Mouse (Mus musculus): ENCODE measurements at regions not wholly inside any gene's neighbourhood (a gene's known extent, or its start where the extent isn't known, plus 50 kb on each side); places are given as distances from the start of the nearest gene placed in this dataset.

DNA sequence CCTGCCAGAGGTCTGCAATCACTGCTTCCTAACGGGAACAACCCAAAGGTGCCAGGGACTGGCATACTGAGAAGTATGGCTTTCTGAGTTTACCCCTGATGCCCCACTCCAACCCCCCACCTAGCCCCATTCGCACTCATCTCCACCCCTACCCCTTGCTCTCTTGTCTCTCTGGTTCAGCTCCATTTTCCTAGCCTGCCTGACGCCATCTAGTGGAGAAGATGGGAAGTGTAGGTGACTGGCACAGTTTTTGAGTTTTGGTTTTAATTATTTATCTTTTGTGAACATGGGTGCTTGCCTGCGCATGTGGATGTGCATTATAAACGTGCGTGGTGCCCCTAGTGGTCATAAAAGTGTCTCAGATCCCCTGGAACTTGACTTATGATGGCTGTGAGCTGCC, 352.3 kb upstream of the Hs6st1 start:
- in situ Hi-C loops (cut with MseI, MboI): no loop called here

DNA sequence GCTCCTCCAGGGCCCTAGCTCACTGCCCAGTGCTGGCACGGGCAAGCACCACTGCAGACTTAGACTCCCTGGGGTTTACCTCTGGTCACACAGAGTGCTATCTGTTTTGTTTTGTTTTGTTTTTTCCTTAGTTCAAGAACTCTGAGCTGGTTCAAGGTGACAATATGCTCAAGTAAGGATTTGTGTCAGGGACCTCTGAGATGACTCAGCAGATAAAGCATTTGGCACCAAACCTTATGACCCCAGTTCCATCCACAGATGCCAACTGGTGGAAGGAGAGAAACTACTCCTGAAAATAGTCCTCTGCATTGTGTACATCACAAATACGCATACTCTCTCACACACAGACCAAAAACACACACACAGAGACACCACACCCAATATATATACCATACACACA, 351.0 kb upstream of the Hs6st1 start:
- in situ Hi-C loops (cut with MseI, MboI): no loop called here

DNA sequence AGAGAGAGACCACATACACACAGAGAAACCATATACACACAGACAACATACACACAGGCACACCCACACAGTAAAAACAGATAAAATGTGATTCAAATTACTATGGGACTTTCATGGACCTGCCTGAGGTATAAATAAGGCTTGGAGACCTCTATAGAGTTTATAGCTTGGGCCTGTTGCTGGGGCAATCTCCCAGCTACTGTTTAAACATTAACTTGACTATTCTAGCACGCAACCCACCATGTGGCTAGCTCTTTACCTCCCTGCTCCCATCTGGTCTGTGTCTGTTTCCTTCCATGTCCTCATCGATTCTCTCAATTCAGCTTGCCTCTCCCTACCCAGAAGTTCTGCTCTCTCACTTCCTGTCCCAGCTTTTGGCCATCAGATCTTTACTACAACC, 350.5 kb upstream of the Hs6st1 start:
- in situ Hi-C loops (cut with MseI, MboI): no loop called here

DNA sequence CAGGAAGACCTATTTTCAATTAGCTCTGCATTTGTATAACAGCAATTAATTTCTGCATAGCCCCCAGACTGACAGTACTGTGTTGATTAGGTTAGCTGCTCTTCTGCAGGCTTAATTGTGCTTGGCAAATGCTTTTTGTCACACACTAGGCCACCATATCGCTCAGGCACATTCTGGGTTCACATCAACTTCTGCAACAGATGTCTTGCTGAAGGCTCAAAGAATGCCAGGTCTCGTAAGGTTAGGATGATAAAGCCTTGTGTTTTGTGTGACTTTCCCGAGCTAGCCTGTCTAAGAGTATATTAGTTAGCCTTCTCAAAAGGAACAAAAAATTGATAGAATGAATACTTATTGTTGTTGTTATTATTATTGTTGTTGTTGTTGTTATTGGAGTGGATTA, 348.1 kb upstream of the Hs6st1 start:
- in situ Hi-C loops (cut with MseI, MboI): no loop called here

DNA sequence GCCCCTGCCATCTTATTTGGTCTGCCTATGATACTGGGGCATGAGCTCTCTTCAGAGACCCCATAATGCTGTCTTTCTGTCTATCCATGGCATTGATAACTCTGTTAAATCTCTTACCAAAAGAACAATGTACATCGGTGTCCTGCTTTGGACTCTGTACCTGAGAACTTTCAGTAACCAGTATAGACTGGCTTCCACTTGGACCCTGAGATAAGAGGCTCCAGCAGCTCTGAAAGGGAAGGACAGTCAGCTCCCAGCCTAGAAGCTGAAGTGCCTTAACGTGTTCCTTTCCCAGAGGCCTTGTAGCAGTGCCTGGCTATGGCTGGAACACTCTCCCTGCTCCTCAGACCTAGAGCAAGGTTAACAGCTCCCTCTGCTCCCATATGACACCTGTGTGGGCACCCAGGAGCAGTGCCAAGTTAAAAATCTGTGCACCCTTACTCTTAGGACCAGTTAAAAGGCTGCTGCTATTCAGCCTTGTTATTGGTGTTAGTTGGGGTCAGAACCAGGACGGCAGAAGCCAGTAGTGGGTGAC, 343.8 kb upstream of the Hs6st1 start:
- in situ Hi-C loops (cut with MseI, MboI): no loop called here

DNA sequence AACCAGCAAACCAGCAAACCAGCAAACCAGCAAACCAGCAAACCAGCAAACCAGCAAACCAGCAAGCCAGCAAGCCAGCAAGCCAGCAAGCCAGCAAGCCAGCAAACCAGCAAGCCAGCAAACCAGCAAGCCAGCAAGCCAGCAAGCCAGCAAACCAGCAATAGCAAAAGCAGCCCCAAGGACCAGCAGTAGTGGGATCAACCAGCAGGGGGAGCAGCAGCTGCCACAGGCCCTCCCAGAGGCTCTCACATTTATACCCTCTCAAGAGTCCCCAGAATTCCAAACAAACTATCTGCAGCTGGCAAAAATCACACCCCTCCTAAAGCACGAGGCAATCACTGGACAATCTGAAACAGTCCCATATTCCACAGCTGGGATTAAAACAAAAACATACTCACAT, 341.6 kb upstream of the Hs6st1 start:
- in situ Hi-C loops (cut with MseI, MboI): no loop called here

DNA sequence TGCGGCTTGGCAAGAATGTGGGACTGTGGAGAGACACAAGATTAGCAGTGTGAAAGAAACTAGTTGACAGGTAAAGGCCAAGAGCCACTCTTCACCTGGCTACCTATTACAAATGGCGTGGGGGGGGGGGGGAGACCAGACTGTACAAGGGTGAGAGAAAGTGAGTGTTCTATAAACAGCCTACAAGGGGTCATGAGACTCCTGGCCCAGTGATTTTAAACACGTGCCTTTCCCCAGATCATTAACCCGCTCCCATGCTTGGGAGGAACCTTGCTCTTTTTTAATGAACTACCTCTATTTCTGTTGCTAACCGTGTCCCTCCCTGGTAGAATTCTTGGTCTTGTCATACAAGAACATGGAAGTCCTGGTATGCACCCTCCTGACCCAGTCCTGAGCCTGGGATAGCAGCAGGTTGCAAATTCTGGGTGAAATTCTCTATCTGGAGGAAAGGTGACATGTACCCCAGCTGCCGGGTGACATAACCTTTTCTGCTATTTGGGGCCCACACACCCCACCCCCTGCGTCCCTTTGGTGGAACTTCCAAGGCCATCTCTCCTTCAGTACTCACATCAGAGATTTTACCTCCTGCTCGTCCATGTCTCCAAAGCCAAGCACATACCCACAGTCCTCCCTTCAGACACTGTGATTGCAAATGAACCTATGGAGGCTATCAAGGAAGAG, 340.8 kb upstream of the Hs6st1 start:
- in situ Hi-C loops (cut with MseI, MboI): no loop called here

DNA sequence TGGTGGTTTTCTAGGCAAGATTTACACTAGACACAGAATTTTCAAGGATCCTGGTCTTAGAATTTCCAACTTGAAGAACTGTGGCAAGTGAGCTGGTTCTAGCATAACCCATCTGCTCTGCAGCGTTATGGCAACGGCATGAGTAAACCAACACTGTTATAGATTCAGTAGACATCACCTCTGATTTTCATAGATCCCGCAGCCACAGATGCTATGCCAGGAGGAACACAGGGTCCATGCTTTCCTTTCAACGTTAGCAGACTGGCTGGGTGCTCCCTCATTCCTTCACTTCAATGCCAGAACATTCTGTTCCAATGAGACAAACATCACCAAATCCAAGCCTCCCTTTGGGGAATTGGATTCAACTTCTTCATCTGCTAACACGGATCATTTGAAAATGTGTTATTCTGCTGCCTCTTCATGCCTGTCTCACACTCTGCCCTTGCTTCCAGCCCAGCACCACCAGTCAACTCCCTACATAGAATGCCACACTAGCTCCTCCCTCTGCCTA, 338.4 kb upstream of the Hs6st1 start:
- in situ Hi-C loops (cut with MseI, MboI): no loop called here

DNA sequence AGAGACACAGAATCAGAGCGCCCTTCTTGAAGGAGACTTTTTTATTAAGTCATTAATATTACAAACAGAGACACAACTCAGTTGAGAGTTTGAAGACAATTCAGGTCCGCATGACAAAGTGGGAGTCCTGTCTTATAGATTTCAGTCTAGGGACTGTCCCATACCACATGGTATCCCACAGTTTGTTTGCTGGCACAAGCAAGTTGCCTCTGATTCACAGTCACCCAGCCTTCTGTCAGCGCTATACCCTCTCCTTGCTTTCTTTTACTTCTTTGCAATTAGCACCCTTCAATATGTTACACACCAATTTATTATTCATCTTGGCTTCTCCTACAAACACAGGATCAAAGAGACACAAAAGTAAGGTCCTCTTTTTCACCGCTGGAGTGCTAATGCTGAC, 337.9 kb upstream of the Hs6st1 start:
- in situ Hi-C loops (cut with MseI, MboI): no loop called here

DNA sequence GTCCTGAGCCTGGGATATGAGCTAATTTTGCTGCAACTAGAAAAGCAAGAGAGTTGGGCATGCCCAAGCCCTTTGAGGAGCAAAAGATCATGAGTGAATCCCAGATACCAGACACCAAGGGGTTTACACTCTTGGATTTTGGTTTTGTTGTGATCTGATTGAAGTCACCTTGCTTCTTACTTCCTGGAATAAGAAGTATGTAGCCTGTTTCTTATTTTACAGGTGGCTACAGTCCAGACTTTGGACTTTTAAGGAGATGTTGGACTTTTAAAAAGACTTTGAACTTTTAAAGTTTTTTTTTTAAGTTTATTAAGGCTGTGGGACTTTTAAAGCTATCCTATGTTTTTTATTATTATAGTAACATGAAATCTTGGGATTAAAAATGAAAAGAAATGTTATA, 332.0 kb upstream of the Hs6st1 start:
- in situ Hi-C loops (cut with MseI, MboI): no loop called here

DNA sequence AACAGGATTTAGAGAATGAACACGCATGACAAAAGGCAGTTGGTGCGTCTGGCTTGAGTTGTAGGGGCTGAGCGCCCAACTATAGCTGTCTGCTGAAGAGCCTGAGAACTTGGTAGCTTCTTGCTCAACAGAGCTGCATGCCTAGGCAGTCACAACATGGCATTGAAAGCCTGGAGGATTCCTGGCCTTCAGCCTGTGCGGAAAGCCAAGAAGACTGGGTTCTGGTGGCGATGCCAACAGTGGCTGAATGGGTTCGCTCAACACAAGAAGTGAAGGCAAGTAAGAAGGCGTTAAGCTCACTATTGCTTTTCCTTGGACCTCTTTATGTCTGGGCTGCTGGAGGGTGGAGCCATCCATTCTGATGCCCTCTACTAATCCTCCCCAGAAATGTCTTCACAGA, 318.6 kb upstream of the Hs6st1 start:
- in situ Hi-C loops (cut with MseI, MboI): no loop called here

DNA sequence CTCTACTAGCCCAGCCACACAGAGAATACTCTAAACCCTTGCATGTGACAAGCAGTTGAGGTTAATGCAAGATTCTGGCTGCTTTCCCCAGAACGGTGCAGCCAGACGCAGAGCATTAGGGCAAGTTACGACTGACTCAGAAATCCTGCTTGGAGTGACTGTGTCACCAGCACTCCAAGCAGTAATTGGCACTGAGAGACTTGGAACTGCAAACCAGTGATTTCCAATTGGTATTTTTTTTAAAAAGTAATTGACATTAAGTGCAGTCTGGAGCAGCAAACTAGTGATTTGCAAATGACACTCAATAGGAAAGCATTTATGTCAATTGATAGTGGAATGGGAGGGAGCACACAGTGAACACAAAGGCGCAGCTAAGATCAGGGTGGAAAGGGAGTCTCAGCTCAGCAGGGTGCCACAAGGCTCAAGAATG, 318.1 kb upstream of the Hs6st1 start:
- in situ Hi-C loops (cut with MseI, MboI): no loop called here

DNA sequence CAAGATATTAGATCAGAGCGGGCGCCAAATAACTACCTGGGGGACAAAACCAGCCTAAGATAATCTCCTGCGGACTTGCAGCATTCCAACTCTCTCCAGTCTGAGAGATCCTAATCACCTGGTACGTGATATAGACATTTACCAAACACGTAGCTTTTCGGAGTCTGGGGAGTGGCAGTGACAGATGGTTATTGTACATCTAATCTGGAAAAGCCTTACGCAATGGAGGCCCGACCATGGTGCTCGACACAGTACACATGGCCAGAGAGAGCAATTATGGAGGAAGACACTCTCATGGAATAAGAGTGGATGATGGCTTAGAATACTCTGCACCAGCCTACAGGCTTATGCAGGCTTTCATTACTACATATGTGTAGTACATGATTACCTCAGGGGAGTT, 315.6 kb upstream of the Hs6st1 start:
- in situ Hi-C loops (cut with MseI, MboI): no loop called here

DNA sequence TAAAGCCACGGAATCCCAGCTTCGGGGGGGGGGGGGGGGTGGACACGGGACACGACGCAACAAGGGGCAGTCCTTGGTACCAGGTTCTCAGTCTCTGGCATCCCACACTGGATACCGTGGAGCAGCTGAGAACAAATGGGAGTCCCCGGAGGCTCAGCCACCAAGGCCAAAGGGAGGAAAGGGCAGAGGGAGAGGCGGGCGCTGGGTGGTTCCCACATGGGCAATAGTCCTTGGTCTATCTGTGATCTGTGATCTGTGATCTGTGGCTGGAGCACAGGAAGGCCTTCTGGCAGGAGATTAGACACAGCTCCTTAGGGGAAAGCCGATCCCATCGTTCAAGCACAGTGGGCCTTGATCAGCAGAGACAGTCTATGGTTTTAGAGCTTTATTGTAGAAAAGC, 314.0 kb upstream of the Hs6st1 start:
- in situ Hi-C loops (cut with MseI, MboI): no loop called here

DNA sequence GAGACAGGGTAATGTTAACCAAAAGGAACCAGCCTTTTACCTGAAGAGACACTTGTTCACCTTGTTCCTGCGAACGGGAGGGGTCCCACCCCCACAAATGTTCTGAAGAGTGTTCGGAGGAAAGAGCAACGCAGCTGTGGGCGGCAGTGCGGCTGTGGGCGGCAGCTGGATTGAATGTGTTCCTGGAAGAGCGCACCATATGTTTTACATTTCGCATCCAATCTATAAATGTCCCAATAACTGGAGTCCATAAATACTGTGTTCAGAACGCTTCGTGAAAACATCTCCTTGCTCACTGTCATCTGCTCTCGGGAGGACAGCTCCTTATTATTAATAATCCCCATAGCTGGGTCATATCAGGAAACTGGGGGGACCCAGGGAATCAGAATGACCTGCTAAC, 309.2 kb upstream of the Hs6st1 start:
- in situ Hi-C loops (cut with MseI, MboI): no loop called here

DNA sequence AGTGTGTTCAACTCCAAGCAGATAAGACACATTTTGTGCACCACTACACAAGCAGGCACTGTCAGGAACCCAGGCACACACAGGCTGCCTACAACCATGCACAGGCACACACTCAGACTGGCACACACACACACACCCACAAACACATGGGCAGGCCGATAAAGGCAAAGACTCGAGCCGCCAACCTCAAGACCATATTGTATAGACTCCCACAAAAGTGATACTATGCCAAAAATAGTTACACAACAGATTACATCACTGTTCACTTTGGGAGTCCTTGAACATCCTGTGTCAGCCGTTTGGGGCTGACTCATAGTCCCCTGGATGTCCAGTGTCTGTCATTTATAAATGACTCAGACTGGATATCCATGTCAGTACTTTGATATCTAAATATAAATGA, 308.6 kb upstream of the Hs6st1 start:
- in situ Hi-C loops (cut with MseI, MboI): no loop called here

DNA sequence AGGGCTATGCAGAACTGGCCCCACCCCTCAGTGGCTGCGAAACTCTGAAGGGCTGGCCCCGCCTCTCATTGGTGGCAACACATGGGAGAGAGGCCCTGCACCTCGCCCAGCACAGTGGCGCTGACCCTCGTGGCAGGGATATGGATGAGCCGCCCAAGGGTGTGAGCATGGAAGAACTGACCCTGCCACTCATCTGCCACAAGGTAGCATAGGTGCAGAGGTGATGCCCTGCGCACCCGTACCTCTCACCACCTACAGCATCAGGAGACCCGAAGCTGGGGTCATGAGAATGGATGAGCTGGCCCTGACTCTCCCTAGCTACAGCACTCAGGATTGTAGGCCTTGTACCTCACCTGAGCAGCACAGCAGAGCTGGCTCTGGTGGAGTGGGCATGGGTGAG, 305.1 kb upstream of the Hs6st1 start:
- in situ Hi-C loops (cut with MseI, MboI): no loop called here

DNA sequence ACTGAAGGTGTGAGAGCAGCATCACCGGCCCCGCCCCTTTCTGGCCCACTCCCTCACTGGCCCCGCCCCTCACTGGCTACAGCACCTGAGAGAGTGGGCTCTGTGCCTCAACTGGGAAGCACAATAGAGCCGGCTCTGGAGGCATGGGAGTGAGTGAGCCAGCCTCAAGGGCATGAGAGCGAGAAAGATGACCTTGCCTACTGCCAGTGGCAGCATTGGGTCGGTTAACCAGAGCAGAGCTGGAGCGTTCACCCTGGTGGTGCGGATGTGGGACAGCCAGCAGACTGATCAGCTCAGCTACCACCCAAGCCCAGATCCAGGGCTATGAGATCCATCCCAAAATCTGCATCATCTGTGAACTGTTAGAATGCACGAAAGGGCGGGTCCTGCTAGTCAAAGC, 304.7 kb upstream of the Hs6st1 start:
- in situ Hi-C loops (cut with MseI, MboI): no loop called here

DNA sequence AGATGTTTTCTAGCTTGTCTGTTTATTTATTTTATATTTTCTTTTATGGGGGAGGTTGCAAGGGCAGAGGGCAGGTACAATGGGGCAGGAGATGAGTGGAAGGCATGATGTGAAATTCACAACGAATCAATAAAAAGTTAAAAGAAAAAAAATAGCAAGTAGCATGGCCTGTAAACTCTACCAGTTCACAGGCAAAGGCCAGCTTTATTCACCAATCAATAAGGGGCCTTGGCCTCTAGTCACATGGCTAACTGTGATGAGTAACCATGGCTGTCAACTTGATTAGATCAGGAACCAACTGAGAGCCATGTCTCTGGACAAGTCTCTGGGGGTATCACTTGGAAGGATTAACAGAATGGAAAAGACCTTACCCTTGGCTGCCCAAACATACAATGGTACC, 304.1 kb upstream of the Hs6st1 start:
- in situ Hi-C loops (cut with MseI, MboI): no loop called here

DNA sequence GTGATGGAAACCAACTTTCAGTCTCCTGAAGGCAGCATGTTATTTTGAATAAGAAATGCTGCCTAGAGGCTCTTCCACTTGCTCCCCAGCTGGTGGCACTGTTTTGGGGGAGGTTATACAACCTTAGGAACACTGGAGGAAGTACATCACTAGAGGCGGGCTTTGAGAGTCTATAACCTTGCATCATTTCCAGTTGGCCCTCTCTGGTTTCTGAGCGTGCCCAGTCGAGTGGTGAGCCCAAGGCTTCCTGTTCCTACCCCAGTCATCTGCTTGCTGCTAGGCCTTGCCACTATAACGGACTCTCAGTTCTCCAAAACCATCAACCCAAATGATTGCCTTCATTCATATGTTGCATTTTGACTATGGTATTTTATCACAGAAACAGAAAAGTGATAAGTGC, 302.5 kb upstream of the Hs6st1 start:
- in situ Hi-C loops (cut with MseI, MboI): no loop called here

DNA sequence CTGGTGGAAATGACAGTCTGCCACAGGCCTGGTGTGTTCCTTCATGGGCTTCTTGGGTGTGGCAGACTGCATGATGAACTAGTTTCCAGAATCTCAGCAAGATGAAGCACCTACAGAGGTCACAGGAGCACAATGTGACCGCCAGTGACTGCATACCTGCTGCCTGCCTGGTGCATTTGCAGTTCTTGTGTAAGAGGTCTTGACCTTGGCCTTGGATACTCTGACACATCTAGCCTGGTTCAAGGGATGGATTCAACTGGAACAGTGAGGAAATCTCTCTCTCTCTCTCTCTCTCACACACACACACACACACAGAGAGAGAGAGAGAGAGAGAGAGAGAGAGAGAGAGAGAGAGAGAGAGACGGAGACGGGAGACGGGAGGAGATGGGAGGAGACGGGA, 301.9 kb upstream of the Hs6st1 start:
- in situ Hi-C loops (cut with MseI, MboI): no loop called here

DNA sequence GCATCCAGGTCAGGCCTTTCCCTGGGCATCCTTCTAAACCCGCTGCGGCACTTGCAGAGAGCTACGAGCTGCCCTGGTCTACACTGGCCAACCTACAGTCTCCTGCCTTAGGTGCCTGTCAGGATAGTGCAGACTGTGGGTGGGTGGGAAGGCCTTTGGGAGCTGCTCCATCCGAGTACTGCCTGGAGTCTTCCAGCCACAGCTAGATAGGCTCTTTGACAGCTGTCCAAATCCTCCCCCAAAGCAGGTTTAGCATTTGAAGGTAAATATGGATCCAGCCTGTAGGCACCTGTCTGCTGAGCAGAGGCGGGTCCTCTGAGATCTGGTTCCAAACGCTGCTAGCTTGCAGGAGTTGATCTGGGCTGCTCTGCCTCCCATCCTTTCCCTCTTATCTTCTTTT, 295.6 kb upstream of the Hs6st1 start:
- in situ Hi-C loops (cut with MseI, MboI): no loop called here

DNA sequence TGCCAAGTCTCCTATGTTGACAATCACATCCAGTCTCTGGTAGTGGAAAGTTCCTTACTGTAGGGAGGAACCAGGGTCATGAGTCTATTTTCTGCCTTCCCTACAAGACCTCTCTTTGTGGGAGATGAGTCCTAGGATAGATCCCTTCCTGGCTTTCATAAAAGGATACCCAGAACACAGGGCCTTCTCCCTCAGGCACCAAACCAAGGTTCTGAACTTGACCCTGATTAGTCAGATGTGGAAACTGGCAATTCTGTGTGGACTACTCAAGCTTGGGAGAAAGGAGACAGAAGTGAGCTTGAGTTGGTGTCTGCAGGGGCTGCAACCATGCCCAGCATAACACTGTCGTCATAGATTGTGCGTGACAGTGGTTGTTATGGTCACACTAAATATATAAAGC, 293.6 kb upstream of the Hs6st1 start:
- in situ Hi-C loops (cut with MseI, MboI): no loop called here

DNA sequence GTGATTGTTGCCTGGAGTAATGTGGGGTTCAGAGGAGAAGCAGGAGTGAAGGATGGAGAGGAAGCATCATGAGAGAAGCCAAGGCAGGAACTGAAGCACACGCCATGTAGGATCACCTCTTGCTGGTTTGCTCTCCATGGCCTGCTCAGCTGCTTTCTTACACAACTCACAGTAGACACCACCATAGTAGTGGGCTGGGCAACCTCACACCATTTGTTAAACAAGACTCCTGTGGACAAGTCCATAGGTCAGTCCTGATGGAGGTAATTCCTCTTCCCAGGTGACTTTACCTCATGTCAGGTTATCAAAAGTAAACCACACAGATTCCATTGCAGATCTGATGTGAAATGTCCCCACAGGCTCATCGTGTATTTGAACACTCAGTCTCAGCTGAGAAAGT, 285.5 kb upstream of the Hs6st1 start:
- in situ Hi-C loops (cut with MseI, MboI): no loop called here
